Mouse (Mus musculus): ENCODE results near the gene Foxf1.

Foxf1 gene

DNA sequence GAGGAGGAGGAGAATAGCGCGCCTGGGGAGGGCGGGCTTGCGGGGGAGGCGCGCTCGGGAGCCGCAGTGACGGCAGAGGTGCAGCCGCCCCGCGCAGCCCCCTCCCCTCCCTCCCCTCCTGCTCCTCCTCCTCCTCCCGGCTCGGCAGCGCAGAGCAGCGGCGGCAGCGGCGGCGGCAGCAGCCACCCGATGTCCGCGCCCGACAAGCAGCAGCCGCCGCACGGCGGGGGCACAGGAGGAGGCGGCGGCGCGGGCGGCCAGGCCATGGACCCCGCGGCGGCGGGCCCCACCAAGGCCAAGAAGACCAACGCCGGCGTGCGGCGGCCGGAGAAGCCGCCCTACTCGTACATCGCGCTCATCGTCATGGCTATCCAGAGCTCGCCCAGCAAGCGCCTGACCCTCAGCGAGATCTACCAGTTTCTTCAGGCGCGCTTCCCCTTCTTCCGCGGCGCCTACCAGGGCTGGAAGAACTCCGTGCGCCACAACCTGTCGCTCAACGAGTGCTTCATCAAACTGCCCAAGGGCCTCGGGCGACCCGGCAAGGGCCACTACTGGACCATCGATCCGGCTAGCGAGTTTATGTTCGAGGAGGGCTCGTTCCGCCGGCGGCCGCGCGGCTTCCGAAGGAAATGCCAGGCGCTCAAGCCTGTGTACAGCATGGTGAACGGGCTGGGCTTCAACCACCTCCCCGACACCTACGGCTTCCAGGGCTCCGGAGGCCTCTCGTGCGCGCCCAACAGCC lies at the start of gene Foxf1:
TSS of gene Foxf1 (plus strand) at position 177 of the 742 bp plus-strand sequence.
- peak; percentile 79 for DNase-seq (ENCODE audit: low read depth, low spot score)

GRCm38 (mm10) chr8:121035611-121036010 lies 48.6 kb upstream of the Foxf1 start:
- no peak for DNase-seq (ENCODE audit: low read depth, low spot score)

- DNase-seq (ENCODE audit: low read depth, low spot score) = no peak
Observed at GRCm38 (mm10) chr8:121043719-121044440, 40.3 kb upstream of the Foxf1 start.

GRCm38 (mm10) chr8:121047441-121047840 lies 36.7 kb upstream of the Foxf1 start:
- DNase-seq (ENCODE audit: low read depth, low spot score) = peak; percentile 40

GRCm38 (mm10) chr8:121058081-121058480 lies 26.1 kb upstream of the Foxf1 start:
- DNase-seq (ENCODE audit: low read depth, low spot score) = no peak

DNA sequence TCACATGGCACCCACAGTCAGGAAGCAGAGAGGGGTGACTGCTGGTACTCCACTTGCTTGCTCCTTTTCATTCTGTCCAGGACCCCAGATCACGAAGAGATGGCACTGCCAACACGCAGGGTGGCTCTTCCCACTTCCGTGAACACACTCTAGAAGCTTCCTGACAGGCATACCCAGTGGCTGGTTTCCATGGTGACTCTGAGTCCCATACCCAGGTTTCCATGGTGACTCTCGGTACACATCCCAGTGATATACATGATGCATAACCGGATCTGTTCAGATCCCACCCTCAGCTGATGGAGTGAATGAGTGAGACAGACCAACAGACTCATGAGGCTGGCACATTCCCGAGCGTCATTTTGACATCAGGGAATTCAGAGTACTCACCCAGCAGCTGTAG lies 25.1 kb upstream of the Foxf1 start:
- DNase-seq (ENCODE audit: low read depth, low spot score) = no peak

DNA sequence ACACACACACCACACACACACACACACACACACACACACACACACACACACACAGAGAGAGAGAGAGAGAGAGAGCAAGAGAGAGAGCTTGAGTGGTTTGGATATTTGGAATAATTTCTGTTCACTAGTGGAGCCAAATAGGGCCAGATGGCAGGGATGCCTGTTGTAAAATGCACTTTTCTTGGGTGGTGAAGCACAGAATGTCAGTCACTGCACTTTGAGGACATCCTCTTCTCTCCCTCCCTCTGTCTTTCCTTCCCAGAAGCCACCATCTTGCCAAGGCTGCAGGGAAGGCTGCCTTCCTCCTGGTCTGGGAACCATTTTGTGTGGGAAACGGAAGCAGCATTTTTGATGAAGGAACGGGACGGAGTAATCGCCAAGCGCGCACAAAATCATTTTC lies 21.7 kb upstream of the Foxf1 start:
- no peak for DNase-seq (ENCODE audit: low read depth, low spot score)

DNA sequence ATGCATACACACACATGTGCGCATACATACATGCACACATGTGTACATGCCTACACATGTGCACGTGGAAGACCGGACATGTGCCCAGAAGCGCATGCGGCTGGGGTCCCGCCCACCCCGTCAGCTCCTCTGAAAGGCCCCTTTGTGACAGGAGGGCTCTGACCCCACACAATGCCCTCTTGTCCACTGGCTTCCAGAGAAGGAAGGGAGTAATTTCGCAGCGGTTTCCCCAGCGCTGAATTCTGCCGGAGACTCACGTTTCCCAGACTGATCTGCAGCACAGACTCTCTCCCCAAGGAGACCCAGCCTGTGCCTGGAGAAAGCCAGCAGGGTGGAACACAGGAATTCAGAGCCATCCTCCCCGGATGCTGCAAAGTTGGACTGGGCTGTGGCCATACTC lies 20.5 kb upstream of the Foxf1 start:
- no peak for DNase-seq (ENCODE audit: low read depth, low spot score)

- no peak for DNase-seq (ENCODE audit: low read depth, low spot score)
Observed at GRCm38 (mm10) chr8:121071454-121071853, 12.7 kb upstream of the Foxf1 start.

DNA sequence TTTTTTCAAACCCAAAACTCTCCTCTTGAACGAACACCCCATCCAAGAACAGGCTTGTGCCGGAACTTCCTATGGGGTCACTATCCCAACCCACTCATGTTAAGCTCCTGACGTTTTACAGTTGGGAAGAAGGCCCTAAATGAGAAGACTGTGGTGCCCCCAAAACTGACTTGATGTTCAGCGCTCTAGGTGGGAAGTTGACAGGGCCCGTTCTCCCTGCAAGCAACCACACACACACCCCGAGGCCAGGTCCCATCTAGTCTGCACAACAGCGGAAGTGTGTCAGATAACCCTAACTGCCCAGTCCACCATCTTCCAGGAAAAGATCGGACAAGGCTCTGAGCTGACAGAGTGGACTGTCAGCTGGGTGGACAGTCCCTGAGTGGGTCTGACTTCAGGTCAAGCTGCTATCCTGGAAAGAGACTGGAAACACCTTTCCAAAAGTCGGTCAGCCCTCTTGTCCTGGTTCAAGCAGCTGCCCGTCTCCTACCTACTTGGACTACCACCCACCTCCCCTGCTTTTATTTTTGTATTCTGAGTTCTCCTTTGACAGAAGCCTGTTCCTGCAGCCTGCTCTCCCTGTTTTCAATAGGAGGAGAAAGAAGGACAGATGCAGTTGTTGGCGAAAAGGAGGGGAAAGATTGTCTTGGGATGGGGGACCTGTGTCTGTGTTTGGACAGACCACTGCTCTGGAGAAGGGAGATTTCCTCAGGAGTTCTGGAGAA lies 11.6 kb upstream of the Foxf1 start:
- DNase-seq (ENCODE audit: low read depth, low spot score) = no peak

- no peak for DNase-seq (ENCODE audit: low read depth, low spot score)
Observed at GRCm38 (mm10) chr8:121073174-121074107, 10.7 kb upstream of the Foxf1 start.

GRCm38 (mm10) chr8:121074108-121074847 lies 9.9 kb upstream of the Foxf1 start:
- DNase-seq (ENCODE audit: low read depth, low spot score) = no peak

DNA sequence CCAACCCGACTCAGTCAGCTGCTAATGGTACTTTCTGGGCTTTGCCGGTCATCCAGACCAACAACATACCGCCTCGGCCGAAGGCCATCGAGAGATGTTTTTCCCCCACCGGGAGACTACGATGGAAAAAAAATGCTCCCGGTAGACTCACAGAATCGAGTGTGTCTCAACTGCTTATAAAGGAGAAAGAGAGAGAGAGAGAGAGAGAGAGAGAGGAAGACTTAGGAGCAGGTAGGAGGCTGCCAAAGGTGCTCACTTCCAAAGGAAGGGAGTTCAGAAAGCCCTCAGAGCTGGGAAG lies 9.4 kb upstream of the Foxf1 start:
- DNase-seq (ENCODE audit: low read depth, low spot score) = no peak

- DNase-seq (ENCODE audit: low read depth, low spot score) = no peak
Observed at GRCm38 (mm10) chr8:121075936-121076335, 8.2 kb upstream of the Foxf1 start.

DNA sequence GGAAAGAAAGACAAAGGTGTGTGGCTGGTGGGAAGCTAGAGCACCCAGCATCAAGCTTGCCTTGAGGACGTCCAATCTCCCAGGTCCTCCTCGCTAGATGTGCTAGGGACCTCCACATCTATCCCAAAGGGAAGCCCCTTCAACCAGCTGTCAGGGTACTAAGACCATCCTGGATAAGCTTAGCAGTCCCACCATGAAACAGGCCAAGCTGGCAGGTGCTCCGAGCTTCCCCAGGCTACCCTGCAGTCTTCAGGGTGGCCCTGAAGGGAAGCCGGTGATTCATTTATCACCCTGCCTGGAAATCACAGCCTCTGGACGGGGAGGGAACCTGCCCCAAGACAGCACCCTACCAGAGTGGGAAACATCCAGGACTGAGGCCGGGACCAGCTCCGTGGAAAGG lies 7.6 kb upstream of the Foxf1 start:
- DNase-seq (ENCODE audit: low read depth, low spot score) = no peak

GRCm38 (mm10) chr8:121078721-121079120 lies 5.5 kb upstream of the Foxf1 start:
- no peak for DNase-seq (ENCODE audit: low read depth, low spot score)

DNA sequence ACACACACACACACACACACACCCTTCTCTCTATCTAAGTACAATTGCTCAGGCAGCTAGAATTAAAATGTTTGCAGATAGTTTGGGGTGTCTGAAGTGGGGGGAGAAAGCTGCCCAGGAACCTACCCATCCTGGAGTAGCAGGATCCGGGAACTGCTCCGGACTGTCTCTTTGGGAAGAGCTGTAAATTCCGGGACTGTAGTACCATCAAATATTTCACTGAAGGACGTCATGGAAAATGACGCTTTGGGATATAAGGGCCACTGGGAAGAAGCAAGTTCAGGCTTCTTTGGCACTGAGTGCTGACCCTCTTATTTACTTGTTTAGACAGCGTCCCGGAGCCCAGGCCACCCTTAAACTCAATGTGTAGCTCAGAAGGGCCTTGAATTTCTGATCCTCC lies 5.0 kb upstream of the Foxf1 start:
- DNase-seq (ENCODE audit: low read depth, low spot score) = no peak

DNA sequence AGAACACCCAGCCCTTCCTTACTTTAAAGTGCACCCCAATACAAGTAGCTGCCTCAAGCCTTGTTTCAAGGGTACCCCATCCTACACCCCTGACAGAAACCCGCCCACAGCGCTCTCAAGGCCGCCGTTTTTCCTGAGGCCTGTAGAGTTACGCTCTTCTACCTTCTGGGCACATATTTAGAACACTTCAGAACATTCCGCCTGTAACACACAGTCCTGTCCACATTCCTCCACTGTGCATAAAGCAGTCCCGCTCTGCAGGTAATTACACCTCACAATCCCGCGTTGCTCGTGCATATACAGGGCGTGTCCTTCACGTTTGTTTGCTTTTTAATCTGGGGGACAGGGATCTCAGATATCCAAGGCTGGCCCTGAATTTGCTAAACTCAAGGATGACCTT lies 4.2 kb upstream of the Foxf1 start:
- DNase-seq (ENCODE audit: low read depth, low spot score) = no peak

DNA sequence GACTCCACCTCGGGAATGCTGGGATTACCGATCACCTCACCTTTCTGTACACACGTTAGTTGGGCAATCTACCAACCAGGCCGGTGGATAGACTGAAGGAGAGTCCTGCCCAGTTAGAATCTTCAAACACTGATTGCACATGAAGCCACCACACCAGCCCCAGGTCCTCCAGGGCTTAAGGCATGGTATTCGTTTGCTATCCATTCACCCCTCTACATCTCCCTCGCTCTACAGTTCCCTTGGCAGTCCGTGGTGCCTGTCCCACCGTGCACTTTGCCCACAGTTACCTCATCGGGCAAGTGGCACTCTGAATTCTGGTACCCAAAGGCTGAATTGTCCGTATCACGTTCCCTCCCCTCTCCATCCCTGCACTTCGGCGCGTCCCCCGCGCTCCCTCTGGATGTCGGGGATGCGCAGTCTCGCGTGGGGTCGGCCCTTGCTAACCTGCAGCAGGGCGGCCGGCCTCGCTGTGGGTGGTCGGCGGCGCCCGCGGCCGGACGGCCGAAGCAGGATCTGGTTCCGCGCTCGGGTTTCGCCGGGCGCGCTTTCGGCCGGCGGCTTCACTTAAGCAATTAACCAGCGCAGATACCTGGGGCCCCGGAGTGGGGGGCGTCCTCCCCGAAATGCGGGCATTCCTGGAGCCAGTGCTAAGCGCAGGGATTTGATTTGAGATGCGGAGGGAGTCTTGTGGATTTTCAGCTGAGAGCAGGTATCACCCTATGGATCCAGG lies 3.7 kb upstream of the Foxf1 start:
- peak; percentile 56 for DNase-seq (ENCODE audit: low read depth, low spot score)

DNA sequence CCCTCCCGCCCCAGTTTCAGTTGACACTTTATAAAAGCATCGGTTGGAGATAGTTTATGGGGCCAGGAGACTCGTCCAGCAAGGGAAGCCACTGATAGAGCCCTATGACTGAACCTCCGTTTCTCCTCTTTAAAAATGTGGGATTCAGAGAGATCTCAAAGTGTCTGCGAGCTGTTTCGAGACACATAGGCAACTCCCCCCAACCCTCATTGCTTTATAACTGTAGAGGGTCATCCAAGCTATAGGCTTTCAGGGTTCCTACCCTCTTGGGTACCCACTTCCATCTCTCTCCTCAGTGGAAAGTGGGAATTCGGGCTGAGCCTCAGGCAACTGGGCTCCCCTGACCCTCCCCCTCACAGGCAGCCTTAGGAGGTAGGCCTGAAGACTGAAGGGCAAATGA lies 2.8 kb upstream of the Foxf1 start:
- no peak for DNase-seq (ENCODE audit: low read depth, low spot score)
